Mouse (Mus musculus): ENCODE measurements at regions not wholly inside any gene's neighbourhood (a gene's known extent, or its start where the extent isn't known, plus 50 kb on each side); places are given as distances from the start of the nearest gene placed in this dataset.
"Not testable (repeated sequence)": the region's sequence is repeated elsewhere in the genome, so short reads cannot be mapped to it uniquely, and the experiment has no call there.

DNA sequence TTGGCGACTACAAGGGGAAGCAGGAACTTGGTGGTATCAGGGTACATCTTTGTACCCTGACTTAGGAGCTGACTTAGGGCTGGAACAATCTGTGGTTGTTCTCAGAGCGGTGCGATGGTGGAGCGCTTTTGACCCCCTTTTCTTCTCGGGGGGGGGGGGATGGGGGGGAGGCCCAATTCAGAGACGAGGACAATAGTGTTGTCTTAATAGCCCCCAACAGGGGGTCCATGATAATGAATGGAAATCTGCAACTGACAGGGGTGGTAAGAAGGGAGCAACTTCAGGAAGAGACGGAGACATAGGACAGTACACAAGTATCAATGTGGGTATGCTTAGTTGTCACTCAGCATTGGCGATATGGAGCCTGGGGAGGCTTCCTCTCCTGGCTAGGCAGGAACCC, 61.9 kb upstream of the Zfp709 start:
- not testable (repeated sequence) for TF ChIP-seq CTCF (IDR thresholded peaks at IDR 0.05; ENCODE audit: extremely low read depth, insufficient read length, insufficient replicate concordance, low read depth, low read length); POLR2A (IDR thresholded peaks at IDR 0.05; ENCODE audit: low read depth, low read length)
